Mouse (Mus musculus): ENCODE measurements around the gene Zfp12.

GRCm38 (mm10) chr5:143265409-143265808 lies 30.4 kb downstream of the Zfp12 start:
- TF ChIP-seq EP300 (IDR thresholded peaks at IDR 0.05; ENCODE audit: insufficient read depth, low read depth, low read length): no peak
- TF ChIP-seq CTCF (IDR thresholded peaks at IDR 0.05; ENCODE audit: low read depth, low read length): no peak
- TF ChIP-seq POLR2A (IDR thresholded peaks at IDR 0.05; ENCODE audit: insufficient read depth, low read length): no peak
